ENCODE assay signal across 21 mouse cellular contexts in the genomic region with DNA sequence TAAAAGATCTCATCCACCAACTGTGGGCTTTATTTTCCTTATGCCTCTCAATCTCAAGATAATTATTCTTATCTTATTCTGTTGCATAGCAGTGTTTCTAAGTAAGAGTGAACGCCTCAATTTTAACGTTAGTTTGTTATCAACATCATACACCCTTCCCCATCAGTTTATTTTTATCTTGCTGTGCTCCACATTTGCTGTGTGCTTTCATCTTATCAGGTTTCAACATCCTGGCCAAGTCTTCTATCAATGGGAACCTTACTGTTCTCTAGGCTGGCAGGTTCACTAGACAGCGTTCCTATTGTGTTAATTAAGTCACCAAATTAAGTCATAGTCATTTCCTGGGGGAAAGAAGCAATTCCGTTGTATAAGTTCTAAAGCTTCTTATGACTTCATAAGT.
DNase-seq lines count a peak whose midpoint lies in the region; ATAC-seq and TF ChIP-seq lines count a peak whose summit lies in the region.
"Had no signal": no experiment of that assay in that cellular context is flagged by ENCODE, and none has a peak within 500 bp of the region (broad histone marks: within the 10 kb centered on the region; RNA-seq: fewer than 3 reads in every experiment).

No protein-coding gene starts in this region.

- H3K27ac ChIP-seq in lung, postnatal 0 days (ENCODE audit: low read length): no peak overlapping the region
- H3K27ac ChIP-seq in liver, embryonic 12.5 days: no peak overlapping the region
- H3K27ac ChIP-seq: embryonic facial prominence, embryonic 13.5 days; forebrain, embryonic 12.5 days; heart, embryonic 13.5 days; hindbrain, embryonic 12.5 days had no signal

- peak; percentile 89 for TF ChIP-seq EP300 in lung, postnatal 0 days (IDR thresholded peaks at IDR 0.05)

- no peaks in the 10 kb centered on the region for H3K36me3 ChIP-seq in lung, postnatal 0 days (ENCODE audit: insufficient read depth, low read length)
- H3K36me3 ChIP-seq in G1E (replicated peaks): no peaks in the 10 kb centered on the region
- no peaks in the 10 kb centered on the region for H3K36me3 ChIP-seq in liver, embryonic 12.5 days
- H3K36me3 ChIP-seq: embryonic facial prominence, embryonic 13.5 days; forebrain, embryonic 12.5 days; heart, embryonic 13.5 days; hindbrain, embryonic 12.5 days had no signal

- no peaks in the 10 kb centered on the region for H3K9me3 ChIP-seq in lung, postnatal 0 days (ENCODE audit: low read length)
- H3K9me3 ChIP-seq in G1E (replicated peaks): no peaks in the 10 kb centered on the region
- no peaks in the 10 kb centered on the region for H3K9me3 ChIP-seq in liver, embryonic 12.5 days (replicated peaks)
- H3K9me3 ChIP-seq: embryonic facial prominence, embryonic 13.5 days; forebrain, embryonic 12.5 days; heart, embryonic 13.5 days; hindbrain, embryonic 12.5 days had no signal

- H3K9ac ChIP-seq in lung, postnatal 0 days (replicated peaks; ENCODE audit: low read depth): no peak overlapping the region
- no peak overlapping the region for H3K9ac ChIP-seq in liver, embryonic 12.5 days
- H3K9ac ChIP-seq: embryonic facial prominence, embryonic 13.5 days; forebrain, embryonic 12.5 days; forebrain, postnatal 0 days; heart, embryonic 13.5 days; hindbrain, embryonic 12.5 days had no signal

- no peak overlapping the region for H3K4me3 ChIP-seq in lung, postnatal 0 days (ENCODE audit: low read depth, low read length)
- H3K4me3 ChIP-seq in G1E (ENCODE audit: low read depth, low read length): no peak overlapping the region
- no peak overlapping the region for H3K4me3 ChIP-seq in liver, embryonic 12.5 days
- H3K4me3 ChIP-seq: embryonic facial prominence, embryonic 13.5 days; forebrain, embryonic 12.5 days; heart, embryonic 13.5 days; hindbrain, embryonic 12.5 days had no signal

- ATAC-seq in lung, postnatal 0 days: peak; percentile 68
- peak; percentile 94 for ATAC-seq in G1E (ENCODE audit: extremely low read depth, insufficient number of reproducible peaks, low FRiP score, poor library complexity, severe bottlenecking)
- ATAC-seq in liver, embryonic 12.5 days: 0 out of 2 replicates have a peak, but pooled peaks have one; percentile 30
- ATAC-seq in megakaryocyte-erythroid progenitor cell, adult 5-6 weeks (replicated peaks; ENCODE audit: low FRiP score, low TSS enrichment, poor library complexity, severe bottlenecking): peak; percentile 74
- ATAC-seq: forebrain, postnatal 0 days; hindbrain, embryonic 16.5 days had no signal

- H3K4me1 ChIP-seq in lung, postnatal 0 days (ENCODE audit: insufficient read depth, low read depth, low read length): no peaks in the 10 kb centered on the region
- H3K4me1 ChIP-seq in G1E (ENCODE audit: insufficient read depth, low read depth, low read length): no peaks in the 10 kb centered on the region
- H3K4me1 ChIP-seq in liver, embryonic 12.5 days: no peaks in the 10 kb centered on the region
- H3K4me1 ChIP-seq: embryonic facial prominence, embryonic 13.5 days; forebrain, embryonic 12.5 days; heart, embryonic 13.5 days; hindbrain, embryonic 12.5 days had no signal

- DNase-seq in lung, postnatal 0 days (ENCODE audit: low spot score): peak; percentile 30
- no peak for DNase-seq in lung, postnatal 10 days
- no peak for DNase-seq in G1E (ENCODE audit: low spot score)
- no peak for DNase-seq in gastrocnemius, postnatal 25 days
- DNase-seq in adrenal gland, adult (ENCODE audit: inconsistent age in 2 of 2, low spot score in 1 of 2): no peak
- DNase-seq: adrenal gland, postnatal 14 days; cerebellum, adult 11-12 months; cerebellum, adult 9-10 months; cerebellum, postnatal 25 days; forebrain, postnatal 0 days; gastrocnemius, postnatal 14 days; heart, adult 11 months; heart, postnatal 36 days had no signal

- no peak for TF ChIP-seq CTCF in lung, postnatal 0 days (IDR thresholded peaks at IDR 0.05)
- no peak for TF ChIP-seq CTCF in G1E (IDR thresholded peaks at IDR 0.05; ENCODE audit: low read depth, low read length)

- 38% methylated on average over 4 of the region's 4 CpGs for WGBS in lung, postnatal 0 days
- WGBS in liver, embryonic 12.5 days (ENCODE audit: insufficient replicate concordance): 13% methylated on average over 4 of the region's 4 CpGs

- H3K4me2 ChIP-seq in lung, postnatal 0 days (replicated peaks; ENCODE audit: low read depth, low read length): no peak overlapping the region
- H3K4me2 ChIP-seq in liver, embryonic 12.5 days: no peak overlapping the region
- H3K4me2 ChIP-seq: embryonic facial prominence, embryonic 13.5 days; forebrain, embryonic 12.5 days; heart, embryonic 13.5 days; hindbrain, embryonic 12.5 days had no signal

- H3K27me3 ChIP-seq in lung, postnatal 0 days (replicated peaks; ENCODE audit: insufficient read depth, low read length): no peaks in the 10 kb centered on the region
- H3K27me3 ChIP-seq in G1E (ENCODE audit: insufficient read depth, low read length): no peaks in the 10 kb centered on the region
- no peaks in the 10 kb centered on the region for H3K27me3 ChIP-seq in liver, embryonic 12.5 days (replicated peaks)
- H3K27me3 ChIP-seq: CH12.LX; embryonic facial prominence, embryonic 13.5 days; forebrain, embryonic 12.5 days; heart, embryonic 13.5 days; hindbrain, embryonic 12.5 days had no signal

Comparison
In these comparisons a context has a peak if more than half of its experiments do, and no peak if none do; other contexts are left out.
1. ATAC-seq: peak in every context shown above with its lines; median percentile 94 in G1E; 74 in megakaryocyte-erythroid progenitor cell, adult 5-6 weeks; 68 in lung, postnatal 0 days; 30 in liver, embryonic 12.5 days.